Mouse (Mus musculus): ENCODE data around the gene Fgfbp1. TPM values are rescaled to one million over a fixed set of nuclear protein-coding genes. Genes with fewer than 3 reads are reported as not detected.

Gene Fgfbp1
- polyA plus RNA-seq (2012; rRNA removed): 4.7 and 4.9 TPM in 2 replicates

- TF ChIP-seq POLR2A (IDR thresholded peaks at IDR 0.05; ENCODE audit: borderline replicate concordance, extremely low read depth, insufficient read depth, insufficient read length, poor library complexity, severe bottlenecking) (no peak), CTCF (IDR thresholded peaks at IDR 0.05; ENCODE audit: borderline replicate concordance, extremely low read depth, insufficient read depth, insufficient read length) (no peak)
- no peak for DNase-seq (ENCODE audit: low read depth)
Measured at GRCm38 (mm10) chr5:43981620-43982019, at the start of gene Fgfbp1. Gene Fgfbp1 (minus strand): TSS chr5:43981779.

- DNase-seq (ENCODE audit: low read depth): no peak
- TF ChIP-seq CTCF (IDR thresholded peaks at IDR 0.05; ENCODE audit: borderline replicate concordance, extremely low read depth, insufficient read depth, insufficient read length) (no peak), POLR2A (IDR thresholded peaks at IDR 0.05; ENCODE audit: borderline replicate concordance, extremely low read depth, insufficient read depth, insufficient read length, poor library complexity, severe bottlenecking) (no peak)
Measured at GRCm38 (mm10) chr5:43998295-43998989, 16.9 kb upstream of the Fgfbp1 start.

GRCm38 (mm10) chr5:43997626-43998025 lies 16.0 kb upstream of the Fgfbp1 start:
- no peak for TF ChIP-seq POLR2A (IDR thresholded peaks at IDR 0.05; ENCODE audit: borderline replicate concordance, extremely low read depth, insufficient read depth, insufficient read length, poor library complexity, severe bottlenecking)
- TF ChIP-seq CTCF (IDR thresholded peaks at IDR 0.05; ENCODE audit: borderline replicate concordance, extremely low read depth, insufficient read depth, insufficient read length): no peak
- no peak for DNase-seq (ENCODE audit: low read depth)

GRCm38 (mm10) chr5:43996162-43996561 lies 14.6 kb upstream of the Fgfbp1 start:
- TF ChIP-seq POLR2A (IDR thresholded peaks at IDR 0.05; ENCODE audit: borderline replicate concordance, extremely low read depth, insufficient read depth, insufficient read length, poor library complexity, severe bottlenecking) (no peak), CTCF (IDR thresholded peaks at IDR 0.05; ENCODE audit: borderline replicate concordance, extremely low read depth, insufficient read depth, insufficient read length) (no peak)
- DNase-seq (ENCODE audit: low read depth): no peak

- TF ChIP-seq CTCF (IDR thresholded peaks at IDR 0.05; ENCODE audit: borderline replicate concordance, extremely low read depth, insufficient read depth, insufficient read length) (no peak), POLR2A (IDR thresholded peaks at IDR 0.05; ENCODE audit: borderline replicate concordance, extremely low read depth, insufficient read depth, insufficient read length, poor library complexity, severe bottlenecking) (no peak)
Measured at GRCm38 (mm10) chr5:43994981-43995380, 13.4 kb upstream of the Fgfbp1 start.

GRCm38 (mm10) chr5:43990316-43990715 lies 8.7 kb upstream of the Fgfbp1 start:
- peak; percentile 39 for DNase-seq (ENCODE audit: low read depth)
- TF ChIP-seq POLR2A (IDR thresholded peaks at IDR 0.05; ENCODE audit: borderline replicate concordance, extremely low read depth, insufficient read depth, insufficient read length, poor library complexity, severe bottlenecking) (no peak), CTCF (IDR thresholded peaks at IDR 0.05; ENCODE audit: borderline replicate concordance, extremely low read depth, insufficient read depth, insufficient read length) (peak; percentile 67; the same call in 1 of the 2 replicates)

More at GRCm38 (mm10) chr5:43994981-43995380, 13.4 kb upstream of the Fgfbp1 start:
- no peak for DNase-seq (ENCODE audit: low read depth)

GRCm38 (mm10) chr5:43989017-43989416 lies 7.4 kb upstream of the Fgfbp1 start:
- DNase-seq (ENCODE audit: low read depth): no peak
- TF ChIP-seq POLR2A (IDR thresholded peaks at IDR 0.05; ENCODE audit: borderline replicate concordance, extremely low read depth, insufficient read depth, insufficient read length, poor library complexity, severe bottlenecking): no peak

GRCm38 (mm10) chr5:43986212-43986611 lies 4.6 kb upstream of the Fgfbp1 start:
- no peak for DNase-seq (ENCODE audit: low read depth)
- TF ChIP-seq POLR2A (IDR thresholded peaks at IDR 0.05; ENCODE audit: borderline replicate concordance, extremely low read depth, insufficient read depth, insufficient read length, poor library complexity, severe bottlenecking): no peak
- TF ChIP-seq CTCF (IDR thresholded peaks at IDR 0.05; ENCODE audit: borderline replicate concordance, extremely low read depth, insufficient read depth, insufficient read length): no peak

GRCm38 (mm10) chr5:43982896-43983295 lies 1.3 kb upstream of the Fgfbp1 start:
- peak; percentile 26 for DNase-seq (ENCODE audit: low read depth)
- TF ChIP-seq POLR2A (IDR thresholded peaks at IDR 0.05; ENCODE audit: borderline replicate concordance, extremely low read depth, insufficient read depth, insufficient read length, poor library complexity, severe bottlenecking) (no peak), CTCF (IDR thresholded peaks at IDR 0.05; ENCODE audit: borderline replicate concordance, extremely low read depth, insufficient read depth, insufficient read length) (no peak)

- DNase-seq (ENCODE audit: low read depth): no peak
- TF ChIP-seq CTCF (IDR thresholded peaks at IDR 0.05; ENCODE audit: borderline replicate concordance, extremely low read depth, insufficient read depth, insufficient read length): no peak
- TF ChIP-seq POLR2A (IDR thresholded peaks at IDR 0.05; ENCODE audit: borderline replicate concordance, extremely low read depth, insufficient read depth, insufficient read length, poor library complexity, severe bottlenecking): no peak
Measured at GRCm38 (mm10) chr5:43980397-43980796, 1.2 kb downstream of the Fgfbp1 start.

- DNase-seq (ENCODE audit: low read depth): no peak
- no peak for TF ChIP-seq POLR2A (IDR thresholded peaks at IDR 0.05; ENCODE audit: borderline replicate concordance, extremely low read depth, insufficient read depth, insufficient read length, poor library complexity, severe bottlenecking)
- TF ChIP-seq CTCF (IDR thresholded peaks at IDR 0.05; ENCODE audit: borderline replicate concordance, extremely low read depth, insufficient read depth, insufficient read length): no peak
Measured at GRCm38 (mm10) chr5:43976821-43977561, 4.6 kb downstream of the Fgfbp1 start.

Measured in brain, embryonic 14.5 days (tissue).